Mouse (Mus musculus): Measurements from ENCODE around the gene Notch3.

The Notch3 gene

GRCm38 (mm10) chr17:32173166-32173565 is 6.5 kb upstream of the Notch3 start:
- TF ChIP-seq GATA4 (IDR thresholded peaks at IDR 0.05; ENCODE audit: insufficient replicate concordance, low read length) = no peak

GRCm38 (mm10) chr17:32172485-32172884 is 5.8 kb upstream of the Notch3 start:
- TF ChIP-seq GATA4 (IDR thresholded peaks at IDR 0.05; ENCODE audit: insufficient replicate concordance, low read length) = no peak

- TF ChIP-seq GATA4 (IDR thresholded peaks at IDR 0.05; ENCODE audit: insufficient replicate concordance, low read length) = no peak
These were observed 3.0 kb upstream of the Notch3 start for GRCm38 (mm10) chr17:32169518-32170225.

- TF ChIP-seq GATA4 (IDR thresholded peaks at IDR 0.05; ENCODE audit: insufficient replicate concordance, low read length) = no peak
These were observed 653 bp downstream of the Notch3 start for GRCm38 (mm10) chr17:32165803-32166595.

- no peak for TF ChIP-seq GATA4 (IDR thresholded peaks at IDR 0.05; ENCODE audit: insufficient replicate concordance, low read length)
These were observed 1.3 kb downstream of the Notch3 start for GRCm38 (mm10) chr17:32165266-32165802.

DNA sequence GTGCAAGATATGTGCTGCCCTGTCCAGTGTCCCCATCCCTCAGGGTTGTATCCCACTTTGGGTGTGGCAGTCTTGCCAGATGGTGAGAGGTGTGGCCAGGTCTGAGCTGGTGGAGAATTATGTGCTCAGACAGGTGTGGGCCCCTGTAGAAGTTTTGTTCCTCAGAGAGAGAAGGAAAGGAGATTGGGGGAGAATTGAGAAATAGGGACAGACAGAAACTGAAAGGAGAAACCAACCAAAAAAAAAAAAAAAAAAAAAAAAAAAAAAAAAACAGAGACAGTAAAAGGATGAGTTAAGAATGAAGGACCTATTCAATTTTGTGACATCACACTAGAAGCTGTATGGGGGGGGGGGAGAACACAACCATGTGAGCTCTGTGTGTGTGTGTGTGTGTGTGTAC is 1.9 kb downstream of the Notch3 start:
- no peak for TF ChIP-seq GATA4 (IDR thresholded peaks at IDR 0.05; ENCODE audit: insufficient replicate concordance, low read length)

DNA sequence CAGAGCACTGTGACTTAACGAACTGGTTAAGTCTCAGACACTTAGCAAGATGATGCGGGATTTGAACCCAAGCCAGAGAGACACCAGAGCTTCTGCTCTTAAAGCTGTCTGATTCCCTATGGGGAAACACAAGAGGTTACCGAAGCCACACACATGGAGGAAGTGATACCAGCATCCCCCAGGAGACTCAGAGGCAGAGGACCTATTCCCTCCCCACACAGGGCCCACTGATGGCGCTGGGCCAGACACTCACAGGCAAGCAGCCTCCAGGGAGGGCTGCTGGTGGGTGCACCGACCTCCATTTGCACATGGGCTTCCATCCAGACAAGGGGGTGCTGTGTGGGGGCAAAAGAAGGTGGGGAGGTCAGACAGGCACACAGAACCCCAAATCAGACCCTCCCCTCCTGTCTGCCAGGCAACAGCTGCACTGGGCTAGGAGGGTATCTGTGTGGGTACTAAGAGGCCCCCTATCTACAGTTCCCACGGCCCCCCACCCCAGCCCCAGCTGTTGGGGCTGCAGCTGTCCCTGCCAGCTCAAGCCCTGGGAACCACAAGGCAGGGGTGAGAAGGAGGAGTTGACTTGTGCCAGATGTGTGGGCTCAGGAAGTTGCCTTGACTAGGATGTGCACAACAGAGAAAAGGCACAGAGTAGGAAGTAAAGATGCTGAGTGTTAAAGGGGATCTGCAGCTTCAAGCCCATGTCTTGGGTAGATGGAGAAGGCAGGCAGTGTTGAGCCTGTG is 2.6 kb downstream of the Notch3 start:
- no peak for TF ChIP-seq GATA4 (IDR thresholded peaks at IDR 0.05; ENCODE audit: insufficient replicate concordance, low read length)

GRCm38 (mm10) chr17:32162112-32162850 is 4.4 kb downstream of the Notch3 start:
- no peak for TF ChIP-seq GATA4 (IDR thresholded peaks at IDR 0.05; ENCODE audit: insufficient replicate concordance, low read length)

GRCm38 (mm10) chr17:32160882-32161281 is 5.8 kb downstream of the Notch3 start:
- no peak for TF ChIP-seq GATA4 (IDR thresholded peaks at IDR 0.05; ENCODE audit: insufficient replicate concordance, low read length)

- no peak for TF ChIP-seq GATA4 (IDR thresholded peaks at IDR 0.05; ENCODE audit: insufficient replicate concordance, low read length)
These were observed 7.8 kb downstream of the Notch3 start for GRCm38 (mm10) chr17:32158841-32159240.

- no peak for TF ChIP-seq GATA4 (IDR thresholded peaks at IDR 0.05; ENCODE audit: insufficient replicate concordance, low read length)
These were observed 19.9 kb downstream of the Notch3 start for GRCm38 (mm10) chr17:32146718-32147117.

GRCm38 (mm10) chr17:32142907-32143854 is 23.5 kb downstream of the Notch3 start:
- no peak for TF ChIP-seq GATA4 (IDR thresholded peaks at IDR 0.05; ENCODE audit: insufficient replicate concordance, low read length)

- no peak for TF ChIP-seq GATA4 (IDR thresholded peaks at IDR 0.05; ENCODE audit: insufficient replicate concordance, low read length)
These were observed 24.4 kb downstream of the Notch3 start for GRCm38 (mm10) chr17:32142234-32142633.

- TF ChIP-seq GATA4 (IDR thresholded peaks at IDR 0.05; ENCODE audit: insufficient replicate concordance, low read length) = no peak
These were observed 33.3 kb downstream of the Notch3 start for GRCm38 (mm10) chr17:32133375-32133774.

Data from liver, adult (tissue).